Mouse (Mus musculus) T-helper 2 cell (primary cell): ENCODE measurements around the gene Slc25a38.

ENCODE experiments used
- in situ Hi-C: fragments of 300-600 bp; cut with MboI, MseI; formaldehyde crosslinking; loops from one replicate; pipeline ENCODE4 v1.15.1; 2025; ENCODE audit warnings: high pct_unique_total_duplicates

The Slc25a38 gene

GRCm38 (mm10) chr9:120110211-120111018, at the start of gene Slc25a38:
Slc25a38 (plus strand) TSS chr9:120110374.
- in situ Hi-C loops, result no loop called here

DNA sequence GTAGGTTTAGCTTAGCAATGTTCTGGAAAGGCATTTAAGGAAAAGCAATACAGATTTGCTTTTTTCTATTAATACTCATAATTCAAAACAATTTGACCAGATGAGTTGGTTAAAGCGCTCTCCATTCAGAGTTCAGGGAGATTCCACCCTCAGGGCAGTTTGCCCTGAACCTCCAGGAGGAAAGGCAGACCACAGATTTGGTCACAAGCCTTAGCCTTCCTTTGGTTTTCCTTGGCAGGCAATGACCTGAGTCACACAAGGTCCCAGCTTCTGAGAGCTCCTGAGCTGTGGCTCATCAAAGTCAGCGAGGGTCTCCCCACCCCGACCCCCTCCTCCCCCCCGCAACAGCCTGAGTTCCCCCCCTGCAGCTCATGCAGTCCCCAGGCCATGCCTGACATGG, 45.9 kb upstream of the Slc25a38 start:
- in situ Hi-C loops, result no loop called here

GRCm38 (mm10) chr9:120067609-120068008, 42.6 kb upstream of the Slc25a38 start:
- in situ Hi-C loops, result no loop called here

DNA sequence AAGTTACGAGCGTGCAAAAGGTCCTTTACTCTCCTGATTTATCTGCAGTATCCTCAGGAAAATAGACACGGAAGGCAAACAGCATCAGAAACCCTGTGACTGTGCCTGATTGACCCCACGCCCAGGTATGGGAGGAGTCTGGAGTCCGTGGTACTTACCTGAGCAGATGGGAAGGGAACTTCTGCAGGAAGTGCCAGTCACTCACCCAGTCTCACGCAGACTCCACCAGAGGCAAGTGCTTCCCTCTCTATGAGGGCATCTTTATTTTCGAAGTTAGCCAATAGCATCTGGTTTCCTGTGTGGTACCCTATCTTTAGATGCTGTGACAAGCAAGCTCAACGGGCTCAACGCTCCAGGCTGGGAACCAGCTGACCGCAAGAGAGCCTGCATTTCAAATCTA, 42.1 kb upstream of the Slc25a38 start:
- in situ Hi-C loops, result no loop called here

DNA sequence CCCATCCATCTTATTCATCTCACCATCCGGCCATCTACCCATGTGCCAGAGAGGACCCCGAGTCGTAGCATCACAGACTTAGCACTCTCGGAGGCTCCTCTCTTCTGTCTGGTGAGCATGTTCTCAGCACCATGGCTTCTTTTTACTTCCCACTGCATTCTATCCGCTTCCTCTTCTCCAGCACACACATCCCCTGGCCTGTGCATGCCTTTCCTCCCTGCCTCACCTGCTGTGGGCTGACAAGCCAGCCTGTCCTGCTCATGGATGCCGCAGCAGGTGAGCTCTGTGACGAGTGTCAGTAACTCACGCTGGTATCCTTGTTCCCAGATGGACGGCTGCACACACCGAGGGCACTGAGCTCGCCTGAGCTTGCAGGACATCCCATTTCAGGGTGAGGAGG, 40.4 kb upstream of the Slc25a38 start, which contains the start of gene Cx3cr1:
TSS of gene Cx3cr1 (minus strand) at position 101 of the 400 bp plus-strand sequence.
- in situ Hi-C loops, result loop anchor here (5.0 kb wide), 1 partner anchor 32 kb away; no protein-coding TSS in a partner anchor

DNA sequence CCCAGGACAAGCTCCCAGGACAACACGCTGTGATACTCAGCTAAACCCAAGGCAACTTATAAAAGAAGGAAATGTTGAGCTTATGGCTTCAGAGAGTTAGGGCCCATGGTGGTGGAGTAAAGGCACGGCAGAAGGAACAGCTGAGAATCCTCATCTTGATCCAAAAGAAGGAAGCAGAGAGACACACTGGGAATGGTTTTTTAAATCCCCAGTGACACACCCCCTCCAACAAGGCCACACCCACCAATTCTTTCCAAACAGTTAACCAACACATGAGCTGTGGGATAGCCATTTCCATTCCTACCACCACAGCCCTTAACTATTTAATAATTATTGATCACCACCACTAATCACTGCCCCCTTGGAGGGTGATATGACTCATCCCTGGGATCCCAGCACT, 38.9 kb upstream of the Slc25a38 start:
- in situ Hi-C loops, result loop anchor here (5.0 kb wide), 1 partner anchor 34 kb away; no protein-coding TSS in a partner anchor

DNA sequence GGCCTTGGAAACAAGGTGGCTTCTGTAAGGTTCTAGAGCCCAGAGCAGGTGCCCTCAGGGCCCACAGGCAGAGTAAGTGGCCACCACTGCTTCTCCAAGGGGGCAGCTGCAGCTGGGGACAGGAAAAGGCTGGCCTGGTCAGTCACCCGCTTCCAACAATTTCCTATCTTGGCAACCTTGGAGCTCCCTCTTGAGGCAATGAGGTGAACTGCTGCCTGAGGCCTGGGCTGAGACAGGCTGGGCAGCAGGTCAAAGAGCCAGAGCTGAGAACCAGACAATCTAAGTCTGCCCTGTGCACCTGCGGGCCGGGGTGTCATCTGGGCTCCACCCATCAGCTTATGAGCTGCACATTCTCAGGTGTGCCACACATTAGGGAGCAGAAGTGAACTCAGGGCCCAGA, 37.0 kb upstream of the Slc25a38 start:
- in situ Hi-C loops, result loop anchor here (5.0 kb wide), 1 partner anchor 36 kb away; no protein-coding TSS in a partner anchor

GRCm38 (mm10) chr9:120074516-120074915, 35.7 kb upstream of the Slc25a38 start:
- in situ Hi-C loops, result loop anchor here (5.0 kb wide), 1 partner anchor 37 kb away; no protein-coding TSS in a partner anchor

DNA sequence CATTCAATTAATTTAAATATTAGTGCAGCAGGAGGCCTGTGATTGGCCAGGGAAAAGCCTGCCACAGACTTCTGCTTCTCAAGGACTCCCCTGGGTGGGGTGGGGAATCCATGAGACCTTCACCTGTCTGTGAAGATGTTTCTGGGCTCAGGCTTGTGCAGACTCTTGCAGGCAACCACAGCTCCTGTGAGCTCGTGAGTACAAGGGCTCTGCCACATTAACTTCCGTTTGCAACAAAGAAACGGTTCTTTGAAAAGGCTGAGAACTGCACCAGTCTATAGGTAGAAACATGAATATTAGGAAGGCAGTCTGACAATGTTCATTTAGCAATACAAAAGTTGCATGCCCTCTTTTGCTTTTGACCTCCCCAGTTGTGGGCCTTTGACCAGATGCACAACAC, 31.9 kb upstream of the Slc25a38 start:
- in situ Hi-C loops, result no loop called here

GRCm38 (mm10) chr9:120079901-120080300, 30.3 kb upstream of the Slc25a38 start:
- in situ Hi-C loops, result no loop called here

DNA sequence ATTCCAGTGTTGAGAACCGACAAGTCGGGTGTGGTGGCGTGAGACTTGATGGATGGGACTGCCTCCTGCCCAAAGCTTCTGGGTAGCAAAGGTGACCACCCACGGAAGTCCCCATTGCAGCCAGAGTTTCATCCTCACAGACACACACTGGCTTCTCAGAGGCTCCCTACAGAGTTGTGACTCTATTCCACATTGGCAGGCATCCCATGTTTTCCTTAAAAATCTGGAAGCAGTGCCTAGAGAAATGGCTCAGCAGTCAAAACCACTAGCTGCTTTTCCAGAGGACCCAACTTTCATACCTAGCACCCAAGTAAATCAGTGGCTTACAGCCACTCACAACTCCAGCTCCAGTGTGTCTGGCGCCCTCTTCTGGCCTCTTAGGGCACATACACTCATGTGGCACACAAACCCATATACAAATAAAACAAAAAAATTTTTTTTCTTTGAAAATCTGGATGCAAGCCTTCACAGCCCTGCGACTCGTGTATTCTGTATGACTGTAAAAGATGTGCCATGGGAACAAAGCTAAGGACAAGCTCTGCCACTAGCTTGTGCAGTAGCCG, 29.5 kb upstream of the Slc25a38 start:
- in situ Hi-C loops, result no loop called here

DNA sequence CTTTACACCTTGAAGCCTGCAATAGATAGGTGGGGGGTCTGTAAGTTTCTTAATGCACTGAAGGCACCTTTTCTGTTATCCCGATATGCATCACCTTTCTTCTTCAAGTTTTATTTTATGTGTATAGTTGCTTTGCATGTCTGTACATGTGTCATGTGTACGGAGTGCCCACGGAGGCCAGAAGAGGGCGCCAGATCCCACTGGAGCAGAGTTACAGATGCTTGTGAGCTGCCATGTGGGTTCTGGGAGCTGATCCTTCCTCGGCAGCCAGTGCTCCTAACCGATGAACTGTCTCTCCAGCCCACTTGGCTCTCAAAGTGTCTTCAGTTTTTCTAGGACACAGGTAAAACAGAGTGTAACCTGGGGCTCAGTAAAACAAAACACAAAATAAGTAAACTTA, 28.9 kb upstream of the Slc25a38 start:
- in situ Hi-C loops, result no loop called here

- in situ Hi-C loops, result no loop called here
Observed at GRCm38 (mm10) chr9:120081967-120082366, 28.2 kb upstream of the Slc25a38 start.

DNA sequence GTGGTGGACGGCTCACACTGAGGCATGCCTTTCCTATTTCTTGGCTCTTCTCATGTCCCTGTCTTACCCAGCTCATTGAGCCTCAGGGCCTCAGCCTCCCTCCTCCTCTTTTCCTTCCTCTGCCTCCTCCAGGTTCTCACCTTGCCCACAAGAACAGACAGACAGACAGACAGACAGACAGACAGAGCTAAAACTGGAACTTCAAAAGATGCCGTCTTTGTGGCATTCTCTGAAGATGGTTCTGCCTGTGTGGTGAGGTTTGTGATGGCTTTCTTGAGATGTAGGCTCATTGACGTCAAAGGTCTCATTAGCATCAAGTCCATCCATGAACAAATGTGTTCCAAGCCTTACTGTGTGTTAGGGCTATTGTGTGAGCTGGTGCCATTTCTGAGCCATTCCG, 27.5 kb upstream of the Slc25a38 start:
- in situ Hi-C loops, result no loop called here

- in situ Hi-C loops, result no loop called here
Observed at GRCm38 (mm10) chr9:120083158-120083894, 26.8 kb upstream of the Slc25a38 start.

GRCm38 (mm10) chr9:120084406-120084805, 25.8 kb upstream of the Slc25a38 start:
- in situ Hi-C loops, result no loop called here

DNA sequence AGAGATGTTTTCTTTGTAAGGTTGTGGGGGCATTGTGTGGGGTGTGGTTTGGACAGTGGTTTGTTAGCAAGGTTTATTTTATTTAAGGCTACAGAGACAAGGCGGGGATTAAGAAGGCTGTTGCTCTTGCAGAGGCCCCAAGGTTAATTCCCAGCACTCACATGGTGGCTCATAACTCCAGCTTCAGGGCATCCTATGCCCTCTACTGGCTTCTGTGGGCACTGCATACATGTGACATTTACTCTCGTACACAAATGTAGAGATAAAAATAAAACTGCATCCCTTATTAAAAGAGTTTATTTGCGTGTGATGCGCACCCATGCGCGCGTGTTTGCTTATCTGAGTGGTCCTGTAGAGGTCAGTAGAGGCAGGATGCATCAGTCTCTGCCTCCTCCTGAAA, 21.0 kb upstream of the Slc25a38 start:
- in situ Hi-C loops, result no loop called here

DNA sequence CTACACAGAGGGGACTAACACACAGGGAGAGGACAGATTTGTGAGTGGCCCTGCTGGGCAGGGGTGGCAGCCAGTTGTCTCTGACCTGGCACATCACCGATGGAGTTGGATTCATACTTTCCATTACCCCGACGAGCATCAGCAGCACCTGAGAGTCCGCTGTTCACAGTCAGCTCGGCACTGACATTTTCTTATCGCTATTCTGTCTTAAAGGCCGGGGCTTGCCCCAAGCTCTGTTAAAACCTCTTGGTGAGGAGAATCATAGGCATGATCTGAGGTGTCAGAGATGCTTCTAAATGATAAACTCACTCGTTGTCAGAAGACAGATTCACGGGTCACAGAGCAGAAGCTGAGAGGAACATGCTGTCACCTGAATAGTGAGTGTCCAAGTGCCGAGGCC, 19.1 kb upstream of the Slc25a38 start:
- in situ Hi-C loops, result loop anchor here (10.0 kb wide), 1 partner anchor 66 kb away; the partner anchor contains the start of gene Xirp1

DNA sequence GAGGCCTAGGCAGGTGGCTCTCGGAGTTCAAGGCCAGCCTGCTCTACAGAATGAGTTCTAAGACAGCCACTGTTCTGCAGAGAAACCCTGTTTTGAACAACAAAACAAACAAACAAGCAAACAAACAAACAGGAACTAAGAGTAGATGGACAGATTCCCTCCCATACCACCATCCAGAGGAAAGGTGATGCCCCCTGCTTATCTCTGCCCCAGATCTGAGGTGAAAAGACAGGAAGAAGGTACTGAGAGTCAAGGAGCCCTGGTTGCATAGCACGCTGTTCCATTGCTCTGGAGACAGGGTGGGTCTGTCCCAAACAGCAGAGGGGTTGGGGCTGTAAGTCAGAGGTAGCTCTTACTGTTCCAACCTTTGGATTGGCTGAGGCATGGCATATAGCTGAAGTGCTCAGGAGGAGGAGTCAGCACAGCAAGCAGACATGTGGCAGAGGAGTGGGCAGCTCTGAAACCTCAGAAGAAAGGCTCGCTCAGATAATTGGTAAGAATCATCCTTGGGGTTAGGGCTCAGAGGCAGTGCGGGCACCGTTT, 18.4 kb upstream of the Slc25a38 start, which contains the start of gene Ccr8:
TSS of gene Ccr8 (plus strand) at position 419 of the 543 bp plus-strand sequence.
- in situ Hi-C loops, result loop anchor here (10.0 kb wide), 1 partner anchor 67 kb away; the partner anchor contains the start of gene Xirp1

DNA sequence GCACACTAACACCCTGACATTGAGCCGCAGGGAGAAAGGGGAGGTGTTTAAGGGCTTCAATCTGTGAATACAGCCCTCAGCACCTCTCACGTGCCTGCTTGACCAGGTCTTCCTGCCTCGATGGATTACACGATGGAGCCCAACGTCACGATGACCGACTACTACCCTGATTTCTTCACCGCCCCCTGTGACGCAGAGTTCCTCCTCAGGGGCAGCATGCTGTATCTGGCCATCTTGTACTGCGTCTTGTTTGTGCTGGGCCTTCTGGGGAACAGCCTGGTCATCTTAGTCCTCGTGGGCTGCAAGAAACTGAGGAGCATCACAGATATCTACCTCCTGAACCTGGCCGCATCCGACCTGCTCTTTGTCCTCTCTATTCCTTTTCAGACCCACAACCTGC, 16.5 kb upstream of the Slc25a38 start:
- in situ Hi-C loops, result loop anchor here (10.0 kb wide), 1 partner anchor 69 kb away; the partner anchor contains the start of gene Xirp1

- in situ Hi-C loops, result loop anchor here (10.0 kb wide), 1 partner anchor 71 kb away; the partner anchor contains the start of gene Xirp1
Observed at GRCm38 (mm10) chr9:120095886-120096285, 14.3 kb upstream of the Slc25a38 start.
